Mouse (Mus musculus) hindbrain, embryonic 15.5 days (tissue): ENCODE measurements around the gene Sf3b1. TPM values are rescaled to one million over a fixed set of nuclear protein-coding genes. Genes with fewer than 3 reads are reported as not detected.

Experiments
- ATAC-seq: fragments of 200-750 bp; cut with Nextera tagmentation; 2 replicates; pipeline ENCODE4 v1.8.0; 2017; ENCODE audit warnings: low read depth, moderate number of reproducible peaks, moderate TSS enrichment; ENCODE audit not compliant: low FRiP score
- H3K27ac ChIP-seq: fragments of 300-500 bp; sonication (generic); replicated peaks from 2 replicates; pipeline ENCODE4 v1.5.1; 2015; ENCODE audit warnings: mild to moderate bottlenecking, inconsistent platforms
- H3K27me3 ChIP-seq: fragments of 300-500 bp; sonication (generic); 2 replicates; pipeline ENCODE4 v1.6.1; 2015; ENCODE audit warnings: control low read depth, inconsistent platforms
- H3K36me3 ChIP-seq: fragments of 300-500 bp; sonication (generic); 2 replicates; pipeline ENCODE4 v1.6.1; 2015; ENCODE audit warnings: control low read depth, inconsistent platforms
- H3K4me1 ChIP-seq: fragments of 300-500 bp; sonication (generic); replicated peaks from 2 replicates; pipeline ENCODE4 v1.6.1; 2015; ENCODE audit warnings: control low read depth, inconsistent platforms
- H3K4me2 ChIP-seq: fragments of 300-500 bp; sonication (generic); 2 replicates; pipeline ENCODE4 v1.6.1; 2015; ENCODE audit warnings: moderate library complexity, mild to moderate bottlenecking, inconsistent platforms
- H3K4me3 ChIP-seq: fragments of 300-500 bp; sonication (generic); 2 replicates; pipeline ENCODE4 v1.5.1; 2015; ENCODE audit warnings: mild to moderate bottlenecking, inconsistent platforms
- H3K9ac ChIP-seq: fragments of 300-500 bp; sonication (generic); 2 replicates; pipeline ENCODE4 v1.6.1; 2015; ENCODE audit warnings: inconsistent platforms
- H3K9me3 ChIP-seq: fragments of 300-500 bp; sonication (generic); 2 replicates; pipeline ENCODE4 v1.6.1; 2016; ENCODE audit warnings: control low read depth, inconsistent platforms
- WGBS: fragments of 180-500 bp; shearing (Covaris S2); methylation state at CpG from one replicate; pipeline ENCODE4 v1.1.7; 2015; 5-methylcytosine and 5-hydroxymethylcytosine counted together
- polyA plus RNA-seq: library from polyadenylated mRNA; unstranded; fragments of >200 nt; fragmentation: Nextera tagmentation; extraction: Ambion mirVana; gene quantifications from 2 replicates; pipeline ENCODE4 v1.2.1, GENCODE M21; 2015

Gene Sf3b1
- polyA plus RNA-seq, 1 experiment from 2014 or later = 272 TPM

DNA sequence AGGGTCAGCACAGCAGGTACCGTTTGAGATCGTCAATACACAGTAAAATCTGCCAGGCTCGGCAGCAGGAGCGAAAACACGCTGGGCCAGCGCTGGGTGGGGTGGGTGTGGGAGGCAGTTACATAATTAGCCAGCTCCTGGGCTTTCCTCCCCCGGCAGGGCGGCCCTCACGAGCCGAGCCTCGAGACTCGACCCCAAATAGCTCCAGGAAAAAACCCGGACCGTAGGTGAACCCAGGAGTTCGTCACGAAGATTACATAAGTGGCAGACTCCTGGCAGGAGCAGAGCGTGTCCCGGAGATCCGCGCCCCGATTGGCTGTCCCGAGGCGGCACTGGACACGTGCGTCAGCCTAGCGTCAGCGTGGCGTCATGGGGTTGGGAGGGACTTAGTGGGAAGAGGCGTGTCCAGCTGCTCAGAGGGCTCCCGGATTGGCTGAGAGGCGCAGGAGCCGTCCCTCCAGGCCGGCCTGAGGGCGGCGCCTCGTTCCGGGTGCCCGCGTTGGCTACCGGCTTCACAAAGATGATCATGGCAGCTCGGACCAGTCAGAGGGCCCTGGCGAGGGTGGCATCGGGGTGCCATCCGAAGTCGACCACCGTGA, 25.2 kb upstream of the Sf3b1 start, which contains the start of gene Coq10b:
TSS of gene Coq10b (plus strand) at position 416 of the 599 bp plus-strand sequence.
- 0% methylated on average over 46 of the region's 46 CpGs for WGBS
- Histone ChIP-seq H3K4me1 (peaks cover 17% of the 10 kb centered on the region), H3K27me3 (0 out of 2 replicates have a peak, but pooled peaks cover 6% of the 10 kb centered on the region), H3K4me3 (peak within 1 kb of the TSS; percentile 86), H3K36me3 (no peaks in the 10 kb centered on the region), H3K9me3 (no peaks in the 10 kb centered on the region), H3K9ac (peak within 1 kb of the TSS; percentile 69), H3K4me2 (peak within 1 kb of the TSS; percentile 95), H3K27ac (peak within 1 kb of the TSS; percentile 87)
- ATAC-seq = peak; percentile 100

DNA sequence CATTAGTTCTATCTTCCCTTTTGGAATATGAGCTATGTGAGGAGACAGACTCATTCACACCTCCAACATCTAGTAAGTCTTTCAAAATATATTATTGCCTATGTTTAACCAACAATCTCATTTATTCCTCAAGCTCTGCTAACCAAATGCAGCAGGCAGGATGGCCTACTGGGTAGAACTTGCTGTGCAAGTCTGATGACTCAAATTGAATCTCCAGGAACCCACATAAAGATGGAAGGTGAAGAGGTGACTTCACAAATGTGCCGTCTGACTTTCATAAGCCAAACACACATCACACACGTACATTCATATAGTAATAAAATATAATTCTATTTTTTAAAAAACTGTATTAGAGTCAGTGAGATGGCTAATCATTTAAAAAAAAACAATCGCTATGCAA, 24.4 kb upstream of the Sf3b1 start:
- peak overlapping the region; percentile 87; the same call in 1 of the 2 replicates for H3K27ac ChIP-seq
- 77% methylated on average over 3 of the region's 3 CpGs for WGBS
- no peaks in the 10 kb centered on the region for H3K9me3 ChIP-seq
- H3K4me1 ChIP-seq = peaks cover 17% of the 10 kb centered on the region
- 0 out of 2 replicates have a peak, but pooled peaks cover 6% of the 10 kb centered on the region for H3K27me3 ChIP-seq
- H3K36me3 ChIP-seq = no peaks in the 10 kb centered on the region
- no peak overlapping the region for H3K9ac ChIP-seq
- H3K4me3 ChIP-seq = peak overlapping the region; percentile 86
- peak overlapping the region; percentile 95 for H3K4me2 ChIP-seq
- ATAC-seq = no peak

DNA sequence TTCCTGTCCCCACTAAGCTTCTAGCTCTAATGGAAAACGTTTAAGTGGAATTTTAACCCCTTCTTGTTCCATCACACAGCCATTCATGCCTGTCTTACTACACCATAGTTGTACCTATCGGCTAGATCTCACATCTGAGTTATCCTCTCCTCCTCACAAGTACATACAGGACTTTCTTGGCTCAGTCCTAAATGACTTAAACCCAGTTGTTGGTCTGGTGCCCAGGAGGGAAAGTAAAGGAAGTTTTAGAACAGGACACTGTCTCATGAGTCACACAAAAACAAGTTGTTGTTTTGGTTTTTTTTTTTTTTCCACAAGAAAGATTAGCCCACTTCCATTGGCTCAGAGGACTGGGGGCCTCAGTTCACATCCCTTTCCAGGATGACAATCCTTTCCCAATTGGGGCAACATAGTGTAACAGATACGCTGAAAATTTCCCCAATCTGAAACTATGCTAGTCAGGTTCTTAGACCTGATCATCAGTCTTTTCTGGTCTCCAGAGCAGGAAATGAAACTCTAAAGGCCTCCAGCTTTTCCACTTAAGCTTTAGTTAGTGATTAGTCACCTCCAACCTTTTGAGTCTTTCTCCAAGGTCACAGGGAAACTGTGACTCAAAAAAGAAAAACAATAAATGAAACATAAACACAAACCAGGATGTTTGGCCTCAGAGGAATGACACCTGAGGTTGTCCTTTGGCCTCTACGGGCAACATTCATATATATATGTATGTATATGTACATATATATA, 21.7 kb upstream of the Sf3b1 start:
- Histone ChIP-seq H3K27me3 (0 out of 2 replicates have a peak, but pooled peaks cover 6% of the 10 kb centered on the region), H3K4me1 (peaks cover 12% of the 10 kb centered on the region), H3K9me3 (no peaks in the 10 kb centered on the region), H3K9ac (no peak overlapping the region), H3K27ac (no peak overlapping the region), H3K4me3 (no peak overlapping the region), H3K4me2 (no peak overlapping the region), H3K36me3 (no peaks in the 10 kb centered on the region)
- no peak for ATAC-seq
- 69% methylated on average over 4 of the region's 4 CpGs for WGBS

DNA sequence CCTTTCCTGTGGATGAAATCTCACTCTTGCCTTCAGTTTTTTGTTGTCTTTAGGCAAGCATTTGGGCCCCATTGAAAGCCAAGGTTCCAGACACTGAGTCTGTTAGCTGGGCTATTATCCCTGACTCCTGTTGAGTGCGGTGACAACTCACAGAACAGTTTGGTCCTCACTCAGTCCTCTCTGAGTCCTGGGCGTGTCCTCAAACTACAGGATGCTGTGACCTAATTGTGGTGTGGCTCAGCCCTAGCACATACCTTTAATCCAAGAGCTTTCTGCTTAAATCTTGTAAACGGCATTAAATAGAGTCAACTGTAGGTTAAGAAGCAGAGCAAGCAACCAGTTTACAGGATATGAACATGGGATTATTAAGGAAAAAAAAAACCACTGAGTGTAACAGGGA, 15.9 kb upstream of the Sf3b1 start:
- no peaks in the 10 kb centered on the region for H3K9me3 ChIP-seq
- no peak overlapping the region for H3K4me3 ChIP-seq
- WGBS = 84% methylated on average over 3 of the region's 3 CpGs
- no peak overlapping the region for H3K4me2 ChIP-seq
- H3K9ac ChIP-seq = no peak overlapping the region
- ATAC-seq = no peak
- H3K27me3 ChIP-seq = no peaks in the 10 kb centered on the region
- H3K36me3 ChIP-seq = no peaks in the 10 kb centered on the region
- H3K27ac ChIP-seq = no peak overlapping the region
- H3K4me1 ChIP-seq = no peaks in the 10 kb centered on the region

DNA sequence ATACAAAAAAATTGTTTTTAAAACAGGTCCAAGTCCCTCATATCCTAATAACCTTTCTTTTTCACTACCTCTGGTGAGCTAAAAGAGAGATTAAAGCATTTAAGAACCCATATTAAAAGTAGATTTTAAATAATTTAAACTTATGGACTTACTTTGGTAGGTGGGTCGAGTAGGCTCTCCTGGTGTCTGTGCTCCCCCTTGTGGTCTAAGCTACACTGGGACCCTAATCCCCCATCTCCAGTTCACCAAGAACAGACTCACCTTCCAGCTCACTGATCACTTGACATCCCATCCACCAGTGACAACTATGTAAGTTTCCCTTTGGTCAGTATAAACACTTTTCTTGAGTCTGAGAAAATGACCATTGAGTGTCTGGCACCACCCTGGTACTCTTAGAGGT, 15.0 kb upstream of the Sf3b1 start:
- Histone ChIP-seq H3K27me3 (no peaks in the 10 kb centered on the region), H3K36me3 (no peaks in the 10 kb centered on the region), H3K9me3 (no peaks in the 10 kb centered on the region), H3K27ac (no peak overlapping the region), H3K4me1 (no peaks in the 10 kb centered on the region), H3K4me2 (no peak overlapping the region), H3K9ac (no peak overlapping the region), H3K4me3 (no peak overlapping the region)
- 59% methylated on average over 1 of the region's 1 CpGs for WGBS
- no peak for ATAC-seq

DNA sequence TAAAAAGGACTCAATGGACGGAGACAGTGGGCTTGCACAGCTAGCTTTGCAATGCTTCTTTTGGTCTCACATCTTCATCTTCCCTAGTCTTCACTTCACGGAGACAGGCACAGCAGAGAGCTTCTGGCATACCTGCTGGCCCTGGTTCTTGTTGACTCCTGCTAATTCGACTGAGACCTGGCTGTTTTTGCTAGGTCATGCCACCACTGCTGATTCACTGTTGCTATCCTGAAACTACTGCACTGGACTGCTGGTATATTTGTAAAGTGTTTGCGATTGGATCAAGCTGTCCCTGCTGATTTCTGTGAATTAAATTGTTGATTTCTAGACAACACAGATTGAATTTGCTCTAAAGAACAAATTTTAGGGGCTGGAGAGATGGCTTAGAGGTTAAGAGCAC, 14.4 kb upstream of the Sf3b1 start:
- ATAC-seq = no peak
- H3K4me3 ChIP-seq = no peak overlapping the region

DNA sequence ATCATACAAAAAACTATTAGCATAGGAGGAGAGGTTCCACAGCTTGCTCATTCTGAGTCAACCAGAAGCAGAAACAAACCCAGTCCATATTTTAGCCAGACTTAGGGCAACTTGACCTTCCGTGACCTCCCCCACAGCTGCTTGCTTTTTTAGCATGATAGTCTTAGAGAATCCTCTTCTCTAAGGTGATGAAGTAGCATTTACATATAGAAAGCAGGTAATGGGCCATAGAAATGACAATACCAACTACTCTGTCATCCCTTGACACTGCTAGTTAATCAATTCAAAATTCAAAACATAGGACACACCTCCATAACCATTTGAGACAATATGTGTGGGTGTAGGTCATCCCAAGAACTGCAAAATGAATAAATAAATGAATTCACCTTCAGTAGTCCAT, 12.7 kb upstream of the Sf3b1 start:
- no peaks in the 10 kb centered on the region for H3K4me1 ChIP-seq
- WGBS = 86% methylated on average over 1 of the region's 1 CpGs
- no peak overlapping the region for H3K9ac ChIP-seq
- H3K9me3 ChIP-seq = no peaks in the 10 kb centered on the region
- H3K36me3 ChIP-seq = no peaks in the 10 kb centered on the region
- no peaks in the 10 kb centered on the region for H3K27me3 ChIP-seq
- no peak overlapping the region for H3K4me2 ChIP-seq
- H3K27ac ChIP-seq = no peak overlapping the region
- no peak overlapping the region for H3K4me3 ChIP-seq
- no peak for ATAC-seq

More for the DNA sequence above, 14.4 kb upstream of the Sf3b1 start:
- H3K4me1 ChIP-seq = no peaks in the 10 kb centered on the region
- no peaks in the 10 kb centered on the region for H3K9me3 ChIP-seq
- H3K4me2 ChIP-seq = no peak overlapping the region
- WGBS = 92% methylated on average over 4 of the region's 4 CpGs
- no peak overlapping the region for H3K9ac ChIP-seq
- H3K36me3 ChIP-seq = no peaks in the 10 kb centered on the region
- no peak overlapping the region for H3K27ac ChIP-seq
- no peaks in the 10 kb centered on the region for H3K27me3 ChIP-seq

DNA sequence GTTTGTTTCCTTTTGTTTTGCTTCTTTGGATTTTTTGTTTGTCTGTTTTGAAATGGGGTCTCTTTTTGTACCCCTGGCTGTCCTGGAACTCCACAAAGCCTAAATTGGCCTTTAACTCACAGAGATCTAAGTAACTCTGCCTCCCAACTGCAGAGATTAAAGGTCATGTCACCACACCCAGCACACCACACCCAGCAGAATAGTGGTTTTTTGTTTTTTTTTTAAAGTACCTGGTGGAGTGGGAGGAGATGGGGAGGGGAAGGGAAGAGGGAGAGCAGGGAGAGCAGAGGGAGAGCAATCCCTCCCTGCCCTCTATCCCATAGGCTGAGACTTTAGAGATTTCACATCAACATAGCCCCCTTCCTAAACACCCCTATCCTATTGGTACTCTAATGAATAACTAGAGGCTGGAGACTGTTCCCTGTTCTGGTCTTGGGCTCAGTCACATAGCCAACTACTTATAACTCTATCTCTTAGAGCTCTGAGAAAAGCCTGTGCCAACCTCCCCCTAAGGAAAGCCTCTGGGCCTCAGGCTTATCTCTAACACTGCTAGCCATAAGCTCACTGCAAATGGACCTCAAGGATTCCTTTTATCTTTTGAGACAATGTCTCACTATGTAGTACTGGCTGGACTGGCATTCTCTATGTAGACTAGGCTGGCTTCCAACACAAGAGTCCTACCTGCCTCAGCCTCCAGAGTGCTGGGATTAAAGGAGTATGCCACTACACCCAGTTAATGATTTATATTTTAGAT, 3.9 kb upstream of the Sf3b1 start:
- H3K27ac ChIP-seq = no peak overlapping the region

DNA sequence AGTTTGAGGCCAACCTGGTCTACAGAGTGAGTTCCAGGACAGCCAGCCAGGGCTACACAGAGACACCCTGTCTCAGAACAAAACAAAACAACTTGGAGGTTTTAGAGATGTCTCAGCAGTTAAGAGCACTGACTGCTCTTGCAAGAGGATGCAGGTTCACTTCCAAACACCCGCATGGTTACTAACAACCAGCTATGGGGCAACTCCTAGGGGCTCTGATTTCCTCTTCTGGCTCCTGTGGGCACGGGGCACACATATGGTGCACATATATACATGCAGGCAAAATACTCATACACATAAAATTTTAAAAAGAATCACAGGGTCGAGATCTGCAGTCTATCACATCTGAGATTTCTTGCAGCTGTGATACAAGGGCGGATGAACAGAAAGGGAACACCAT, 2.2 kb upstream of the Sf3b1 start:
- H3K27me3 ChIP-seq = no peaks in the 10 kb centered on the region
- peaks cover 12% of the 10 kb centered on the region for H3K4me1 ChIP-seq
- no peak for ATAC-seq
- H3K36me3 ChIP-seq = no peaks in the 10 kb centered on the region
- H3K9me3 ChIP-seq = no peaks in the 10 kb centered on the region
- H3K4me2 ChIP-seq = no peak overlapping the region
- 78% methylated on average over 4 of the region's 4 CpGs for WGBS
- no peak overlapping the region for H3K27ac ChIP-seq
- H3K4me3 ChIP-seq = no peak overlapping the region
- H3K9ac ChIP-seq = no peak overlapping the region

More for the DNA sequence above, 3.9 kb upstream of the Sf3b1 start:
- Histone ChIP-seq H3K27me3 (no peaks in the 10 kb centered on the region), H3K9ac (no peak overlapping the region), H3K4me2 (no peak overlapping the region), H3K4me1 (no peaks in the 10 kb centered on the region; the same call in 1 of the 2 replicates), H3K36me3 (no peaks in the 10 kb centered on the region), H3K9me3 (no peaks in the 10 kb centered on the region), H3K4me3 (no peak overlapping the region)
- ATAC-seq = no peak

DNA sequence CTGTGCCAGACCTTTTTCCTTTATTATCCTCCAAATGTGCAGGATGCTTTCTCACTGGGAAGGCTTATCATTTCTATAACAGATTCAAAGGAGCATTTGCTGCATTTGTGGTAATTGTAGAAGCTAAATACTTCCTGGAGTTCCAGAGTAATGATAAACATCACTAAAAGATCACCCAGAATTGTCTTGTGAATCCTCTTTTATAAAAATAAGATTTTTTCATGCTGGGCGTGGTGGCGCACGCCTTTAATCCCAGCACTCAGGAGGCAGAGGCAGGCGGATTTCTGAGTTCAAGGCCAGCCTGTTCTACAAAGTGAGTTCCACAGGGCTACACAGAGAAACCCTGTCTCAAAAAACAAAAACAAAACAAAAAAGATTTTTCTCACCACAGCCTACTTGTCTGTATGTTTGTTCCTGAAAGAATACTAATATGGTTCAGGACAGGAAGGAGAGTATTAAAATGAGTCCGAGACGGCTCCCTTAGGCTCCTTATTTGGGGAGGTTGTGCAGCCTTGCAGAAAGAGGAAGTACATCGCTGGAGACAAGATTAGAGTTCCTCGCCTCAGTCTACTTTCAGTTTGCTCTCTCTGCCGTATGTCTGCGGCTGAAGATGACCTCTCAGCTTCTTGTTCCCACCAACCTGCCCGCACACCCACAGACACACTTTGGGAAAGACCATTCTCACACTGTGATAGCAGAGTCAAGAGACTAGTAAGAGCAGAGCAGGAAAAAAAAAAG, 1.4 kb upstream of the Sf3b1 start:
- 91% methylated on average over 11 of the region's 11 CpGs for whole genome bisulfite sequencing
- no peaks in the 10 kb centered on the region for H3K9me3 ChIP-seq
- H3K4me3 ChIP-seq = no peak overlapping the region
- ATAC-seq = no peak
- H3K4me1 ChIP-seq = peaks cover 19% of the 10 kb centered on the region
- H3K4me2 ChIP-seq = no peak overlapping the region
- no peak overlapping the region for H3K27ac ChIP-seq
- H3K9ac ChIP-seq = no peak overlapping the region
- H3K27me3 ChIP-seq = no peaks in the 10 kb centered on the region
- H3K36me3 ChIP-seq = no peaks in the 10 kb centered on the region

DNA sequence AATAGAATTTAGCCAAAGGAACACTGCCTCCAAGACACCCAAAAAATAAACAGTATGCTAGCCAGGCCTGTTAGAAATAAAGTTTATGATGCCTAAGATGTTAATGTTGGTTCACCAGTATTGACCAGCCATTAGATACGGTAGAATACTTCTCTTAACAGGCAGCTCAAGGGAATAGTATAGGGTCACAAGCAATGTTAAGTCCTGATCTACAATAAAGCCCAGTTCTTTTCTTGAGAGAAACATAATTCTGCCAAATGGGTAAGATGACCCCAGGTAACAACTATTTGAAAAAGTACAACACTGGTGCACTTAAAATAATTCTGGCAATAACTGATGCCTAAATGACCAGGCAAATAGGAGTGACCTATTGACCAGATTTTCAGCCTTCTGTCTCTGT, 685 bp upstream of the Sf3b1 start:
- Histone ChIP-seq H3K27ac (peak overlapping the region; percentile 96; the same call in 1 of the 2 replicates), H3K4me2 (peak overlapping the region; percentile 74), H3K36me3 (no peaks in the 10 kb centered on the region), H3K9ac (no peak overlapping the region), H3K4me3 (peak overlapping the region; percentile 83), H3K27me3 (no peaks in the 10 kb centered on the region), H3K4me1 (peaks cover 24% of the 10 kb centered on the region), H3K9me3 (no peaks in the 10 kb centered on the region)
- 0 out of 2 replicates have a peak, but pooled peaks have one; percentile 4 for ATAC-seq
- 94% methylated on average over 1 of the region's 1 CpGs for WGBS
